Mouse (Mus musculus) stomach, postnatal 0 days (tissue): ENCODE results near the gene Stard7. TPM values are rescaled to one million over a fixed set of nuclear protein-coding genes. Genes with fewer than 3 reads are reported as not detected.

ENCODE experiments used
- ATAC-seq: fragments of 200-750 bp; cut with Nextera tagmentation; 2 replicates; pipeline ENCODE4 v1.8.0; 2017; ENCODE audit not compliant: low FRiP score, low TSS enrichment
- DNase-seq: peaks from one replicate; pipeline ENCODE4 v3.0.0-alpha.2; 2016; ENCODE audit warnings: low spot score
- H3K27ac ChIP-seq: fragments of 300-500 bp; sonication (generic); replicated peaks from 2 replicates; pipeline ENCODE4 v1.5.1; 2014; ENCODE audit warnings: mild to moderate bottlenecking, control low read depth
- H3K27me3 ChIP-seq: fragments of 300-500 bp; sonication (generic); 2 replicates; pipeline ENCODE4 v1.6.1; 2014; ENCODE audit warnings: low read length; ENCODE audit not compliant: control insufficient read depth, insufficient read depth
- H3K36me3 ChIP-seq: fragments of 300-500 bp; sonication (generic); 2 replicates; pipeline ENCODE4 v1.6.1; 2014; ENCODE audit warnings: low read length, mixed read lengths; ENCODE audit not compliant: control insufficient read depth, insufficient read depth
- H3K4me1 ChIP-seq: fragments of 300-500 bp; sonication (generic); replicated peaks from 2 replicates; pipeline ENCODE4 v1.6.1; 2014; ENCODE audit warnings: antibody characterized with exemption; ENCODE audit not compliant: control insufficient read depth, insufficient read depth
- H3K4me2 ChIP-seq: fragments of 300-500 bp; sonication (generic); replicated peaks from 2 replicates; pipeline ENCODE4 v1.6.1; 2014; ENCODE audit warnings: low read depth, mild to moderate bottlenecking, control low read depth, moderate library complexity
- H3K4me3 ChIP-seq: fragments of 300-500 bp; sonication (generic); 2 replicates; pipeline ENCODE4 v1.5.1; 2014; ENCODE audit warnings: low read depth, low read length, control low read depth
- H3K9ac ChIP-seq: fragments of 300-500 bp; sonication (generic); 2 replicates; pipeline ENCODE4 v1.6.1; 2014; ENCODE audit warnings: mild to moderate bottlenecking, low read length, control low read depth, mixed read lengths
- H3K9me3 ChIP-seq: fragments of 300-500 bp; sonication (generic); 2 replicates; pipeline ENCODE4 v1.6.1; 2016; ENCODE audit warnings: low read length; ENCODE audit not compliant: control insufficient read depth
- CTCF ChIP-seq: IDR thresholded peaks from 2 replicates; pipeline ENCODE4 v1.5.1; 2016; ENCODE audit warnings: antibody characterized with exemption, low read depth, mild to moderate bottlenecking, moderate library complexity
- EP300 ChIP-seq: optimal IDR thresholded peaks from 2 replicates; pipeline ENCODE3; 2016; ENCODE audit warnings: antibody characterized with exemption
- WGBS: fragments of 180-500 bp; shearing (Covaris S2); extraction: QIAGEN DNeasy Blood & Tissue Kit; methylation state at CpG from one replicate; pipeline ENCODE4 v1.1.7; 2014; 5-methylcytosine and 5-hydroxymethylcytosine counted together
- polyA plus RNA-seq: library from polyadenylated mRNA; unstranded; fragments of >200 nt; fragmentation: Nextera tagmentation; extraction: Ambion mirVana; gene quantifications from 2 replicates; pipeline ENCODE4 v1.2.1, GENCODE M21; 2015

Gene Stard7
- polyA plus RNA-seq, 1 experiment from 2014 or later = 57.3 TPM

- Histone ChIP-seq H3K4me1 (0 out of 2 replicates have a peak, but pooled peaks cover 2% of the 10 kb centered on the region), H3K36me3 (no peaks in the 10 kb centered on the region), H3K9ac (peak overlapping the region; percentile 57), H3K27me3 (peaks cover 3% of the 10 kb centered on the region; the same call in 1 of the 2 replicates), H3K9me3 (no peaks in the 10 kb centered on the region), H3K4me2 (peak overlapping the region; percentile 82), H3K27ac (no peak overlapping the region), H3K4me3 (peak overlapping the region; percentile 51)
- WGBS = 49% methylated on average over 5 of the region's 5 CpGs
- ATAC-seq (no peak), DNase-seq (no peak)
- TF ChIP-seq EP300 (no peak), CTCF (no peak)
These were observed 66.9 kb downstream of the Stard7 start for GRCm38 (mm10) chr2:127336885-127337284.

- WGBS = 64% methylated on average over 11 of the region's 11 CpGs
- TF ChIP-seq CTCF = no peak
- no peak for TF ChIP-seq EP300
- Histone ChIP-seq H3K27me3 (peaks cover 3% of the 10 kb centered on the region; the same call in 1 of the 2 replicates), H3K27ac (no peak overlapping the region), H3K9ac (no peak overlapping the region), H3K36me3 (no peaks in the 10 kb centered on the region), H3K4me2 (peak overlapping the region; percentile 82; the same call in 1 of the 2 replicates), H3K4me3 (peak overlapping the region; percentile 51; the same call in 1 of the 2 replicates), H3K9me3 (no peaks in the 10 kb centered on the region), H3K4me1 (0 out of 2 replicates have a peak, but pooled peaks cover 2% of the 10 kb centered on the region)
- ATAC-seq (no peak), DNase-seq (no peak)
These were observed 67.5 kb downstream of the Stard7 start for GRCm38 (mm10) chr2:127337531-127337930.

GRCm38 (mm10) chr2:127338012-127338411 is 68.0 kb downstream of the Stard7 start:
- no peak overlapping the region for H3K27ac ChIP-seq
- H3K9me3 ChIP-seq = no peaks in the 10 kb centered on the region
- DNase-seq (no peak), ATAC-seq (no peak)
- H3K9ac ChIP-seq = no peak overlapping the region
- WGBS = 50% methylated on average over 7 of the region's 7 CpGs
- 0 out of 2 replicates have a peak, but pooled peaks cover 2% of the 10 kb centered on the region for H3K4me1 ChIP-seq
- peaks cover 3% of the 10 kb centered on the region; the same call in 1 of the 2 replicates for H3K27me3 ChIP-seq
- H3K36me3 ChIP-seq = no peaks in the 10 kb centered on the region
- TF ChIP-seq EP300 = no peak
- TF ChIP-seq CTCF = no peak
- no peak overlapping the region for H3K4me2 ChIP-seq
- H3K4me3 ChIP-seq = no peak overlapping the region

- peak within 1 kb of the TSS; percentile 82; the same call in 1 of the 2 replicates for H3K4me2 ChIP-seq
- 66% methylated on average over 4 of the region's 4 CpGs for WGBS
- no peaks in the 10 kb centered on the region for H3K9me3 ChIP-seq
- H3K4me3 ChIP-seq = peak within 1 kb of the TSS; percentile 51; the same call in 1 of the 2 replicates
- peaks cover 3% of the 10 kb centered on the region; the same call in 1 of the 2 replicates for H3K27me3 ChIP-seq
- H3K36me3 ChIP-seq = no peaks in the 10 kb centered on the region
- no peak for ATAC-seq
- H3K27ac ChIP-seq = no peak within 1 kb of the TSS
- H3K4me1 ChIP-seq = 0 out of 2 replicates have a peak, but pooled peaks cover 2% of the 10 kb centered on the region
- no peak within 1 kb of the TSS for H3K9ac ChIP-seq
- TF ChIP-seq CTCF = no peak
- TF ChIP-seq EP300 = no peak
- no peak for DNase-seq
These were observed 68.4 kb downstream of the Stard7 start, which contains the start of gene Astl for GRCm38 (mm10) chr2:127338416-127338815. Gene Astl, plus strand, starts transcription at chr2:127338639.

- no peaks in the 10 kb centered on the region for H3K36me3 ChIP-seq
- DNase-seq = no peak
- H3K4me1 ChIP-seq = 0 out of 2 replicates have a peak, but pooled peaks cover 2% of the 10 kb centered on the region
- no peak overlapping the region for H3K9ac ChIP-seq
- no peak overlapping the region for H3K4me3 ChIP-seq
- WGBS = 65% methylated on average over 4 of the region's 4 CpGs
- H3K27me3 ChIP-seq = peaks cover 3% of the 10 kb centered on the region; the same call in 1 of the 2 replicates
- no peaks in the 10 kb centered on the region for H3K9me3 ChIP-seq
- H3K27ac ChIP-seq = no peak overlapping the region
- ATAC-seq = no peak
- TF ChIP-seq CTCF (no peak), EP300 (no peak)
- no peak overlapping the region for H3K4me2 ChIP-seq
These were observed 68.8 kb downstream of the Stard7 start for GRCm38 (mm10) chr2:127338833-127339232.

- Histone ChIP-seq H3K9ac (no peak overlapping the region), H3K4me3 (no peak overlapping the region), H3K27ac (no peak overlapping the region), H3K4me1 (0 out of 2 replicates have a peak, but pooled peaks cover 2% of the 10 kb centered on the region), H3K36me3 (no peaks in the 10 kb centered on the region), H3K27me3 (peaks cover 3% of the 10 kb centered on the region; the same call in 1 of the 2 replicates), H3K4me2 (no peak overlapping the region), H3K9me3 (no peaks in the 10 kb centered on the region)
- 64% methylated on average over 6 of the region's 6 CpGs for WGBS
- ATAC-seq = no peak
- DNase-seq = no peak
- TF ChIP-seq EP300 = no peak
- no peak for TF ChIP-seq CTCF
These were observed 69.2 kb downstream of the Stard7 start for GRCm38 (mm10) chr2:127339262-127339661.
